Mouse (Mus musculus) stomach, embryonic 14.5 days (tissue): ENCODE results near the gene Syn3. TPM values are rescaled to one million over a fixed set of nuclear protein-coding genes. Genes with fewer than 3 reads are reported as not detected.
A peak's percentile ranks its signal among the peaks of the same experiment; 100 is the strongest.

Source experiments
- ATAC-seq: fragments of 200-750 bp; cut with Nextera tagmentation; 2 replicates; pipeline ENCODE4 v1.8.0; 2017; ENCODE audit warnings: low read depth, moderate TSS enrichment; ENCODE audit not compliant: insufficient number of reproducible peaks, insufficient read depth, low FRiP score
- H3K27ac ChIP-seq: fragments of 300-500 bp; sonication (generic); 2 replicates; pipeline ENCODE4 v1.5.1; 2014; ENCODE audit warnings: mild to moderate bottlenecking, low read length, moderate library complexity, mixed read lengths
- H3K27me3 ChIP-seq: fragments of 300-500 bp; sonication (generic); 2 replicates; pipeline ENCODE4 v1.6.1; 2014; ENCODE audit warnings: low read length, control low read depth, mixed read lengths; ENCODE audit not compliant: control insufficient read depth, insufficient read depth
- H3K36me3 ChIP-seq: fragments of 300-500 bp; sonication (generic); 2 replicates; pipeline ENCODE4 v1.6.1; 2014; ENCODE audit warnings: mild to moderate bottlenecking, control low read depth, low read length, moderate library complexity, mixed read lengths; ENCODE audit not compliant: control insufficient read depth, insufficient read depth
- H3K4me1 ChIP-seq: fragments of 300-500 bp; sonication (generic); 2 replicates; pipeline ENCODE4 v1.6.1; 2014; ENCODE audit warnings: low read length, control low read depth, mixed read lengths; ENCODE audit not compliant: control insufficient read depth, insufficient read depth
- H3K4me2 ChIP-seq: fragments of 300-500 bp; sonication (generic); replicated peaks from 2 replicates; pipeline ENCODE4 v1.6.1; 2014; ENCODE audit warnings: low read depth, low read length, control low read depth
- H3K4me3 ChIP-seq: fragments of 300-500 bp; sonication (generic); 2 replicates; pipeline ENCODE4 v1.5.1; 2014; ENCODE audit warnings: low read depth, low read length, control low read depth
- H3K9ac ChIP-seq: fragments of 300-500 bp; sonication (generic); replicated peaks from 2 replicates; pipeline ENCODE4 v1.6.1; 2014; ENCODE audit warnings: low read depth, mild to moderate bottlenecking, control low read depth, low read length, moderate library complexity, mixed read lengths
- H3K9me3 ChIP-seq: fragments of 300-500 bp; sonication (generic); 2 replicates; pipeline ENCODE4 v1.6.1; 2016; ENCODE audit warnings: low read depth, low read length, control low read depth; ENCODE audit not compliant: control insufficient read depth
- WGBS: fragments of 180-500 bp; shearing (Covaris S2); extraction: QIAGEN DNeasy Blood & Tissue Kit; methylation state at CpG from one replicate; pipeline ENCODE4 v1.1.7; 2014; 5-methylcytosine and 5-hydroxymethylcytosine counted together
- polyA plus RNA-seq: library from polyadenylated mRNA; unstranded; fragments of >200 nt; fragmentation: Nextera tagmentation; extraction: Ambion mirVana; gene quantifications from 2 replicates; pipeline ENCODE4 v1.2.1, GENCODE M21; 2014

Gene Syn3
- polyA plus RNA-seq, 1 experiment from 2014 or later = 5.8 TPM

GRCm38 (mm10) chr10:86332942-86333341, 165.8 kb downstream of the Syn3 start:
- Histone ChIP-seq H3K4me3 (no peak overlapping the region), H3K4me1 (peaks cover 49% of the 10 kb centered on the region), H3K27me3 (no peaks in the 10 kb centered on the region), H3K27ac (no peak overlapping the region), H3K36me3 (no peaks in the 10 kb centered on the region), H3K9ac (no peak overlapping the region), H3K4me2 (no peak overlapping the region), H3K9me3 (no peaks in the 10 kb centered on the region)
- no peak for ATAC-seq
- WGBS = 63% methylated on average over 3 of the region's 3 CpGs

DNA sequence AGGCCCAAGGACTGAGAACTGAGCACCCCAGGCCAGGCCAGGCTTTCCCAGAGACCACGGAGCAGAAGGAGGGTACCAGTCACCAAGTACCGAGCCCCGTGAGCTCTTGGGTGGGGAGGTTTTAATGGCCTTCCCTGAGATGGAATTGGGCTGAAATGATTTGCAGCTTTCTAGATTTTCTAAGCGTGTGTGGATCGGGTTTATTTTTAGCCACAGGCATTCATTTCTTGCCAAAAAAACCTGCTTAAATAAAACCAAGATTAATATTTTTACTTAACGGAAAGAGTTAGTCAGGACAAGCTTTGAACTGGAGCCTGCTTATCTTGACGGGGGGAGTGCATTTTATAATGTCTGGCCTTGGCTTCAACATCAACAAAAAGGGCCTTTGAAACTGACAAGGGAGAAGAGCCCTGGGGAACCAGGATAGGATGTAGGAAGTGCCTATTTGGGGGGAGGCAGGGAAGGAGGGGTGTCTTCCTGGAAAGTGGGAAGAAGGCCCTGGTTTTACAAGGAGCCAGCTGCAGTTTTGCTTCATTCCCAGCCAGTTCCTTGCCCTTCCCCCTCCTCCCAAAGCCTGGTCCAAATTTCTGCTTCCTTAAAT, 166.9 kb downstream of the Syn3 start:
- 0 out of 2 replicates have a peak, but pooled peaks have one; percentile 16 for ATAC-seq
- Histone ChIP-seq H3K27me3 (no peaks in the 10 kb centered on the region), H3K4me1 (peaks cover 39% of the 10 kb centered on the region), H3K36me3 (no peaks in the 10 kb centered on the region), H3K4me3 (no peak overlapping the region), H3K9me3 (no peaks in the 10 kb centered on the region), H3K9ac (no peak overlapping the region), H3K27ac (peak overlapping the region; percentile 71; the same call in 1 of the 2 replicates), H3K4me2 (no peak overlapping the region)
- 20% methylated on average over 7 of the region's 7 CpGs for WGBS

GRCm38 (mm10) chr10:86330993-86331680, 167.6 kb downstream of the Syn3 start:
- Histone ChIP-seq H3K27ac (peak overlapping the region; percentile 71; the same call in 1 of the 2 replicates), H3K9ac (no peak overlapping the region), H3K9me3 (no peaks in the 10 kb centered on the region), H3K4me2 (no peak overlapping the region), H3K27me3 (no peaks in the 10 kb centered on the region), H3K36me3 (no peaks in the 10 kb centered on the region), H3K4me3 (no peak overlapping the region), H3K4me1 (peaks cover 35% of the 10 kb centered on the region)
- WGBS = 58% methylated on average over 5 of the region's 5 CpGs
- no peak for ATAC-seq

DNA sequence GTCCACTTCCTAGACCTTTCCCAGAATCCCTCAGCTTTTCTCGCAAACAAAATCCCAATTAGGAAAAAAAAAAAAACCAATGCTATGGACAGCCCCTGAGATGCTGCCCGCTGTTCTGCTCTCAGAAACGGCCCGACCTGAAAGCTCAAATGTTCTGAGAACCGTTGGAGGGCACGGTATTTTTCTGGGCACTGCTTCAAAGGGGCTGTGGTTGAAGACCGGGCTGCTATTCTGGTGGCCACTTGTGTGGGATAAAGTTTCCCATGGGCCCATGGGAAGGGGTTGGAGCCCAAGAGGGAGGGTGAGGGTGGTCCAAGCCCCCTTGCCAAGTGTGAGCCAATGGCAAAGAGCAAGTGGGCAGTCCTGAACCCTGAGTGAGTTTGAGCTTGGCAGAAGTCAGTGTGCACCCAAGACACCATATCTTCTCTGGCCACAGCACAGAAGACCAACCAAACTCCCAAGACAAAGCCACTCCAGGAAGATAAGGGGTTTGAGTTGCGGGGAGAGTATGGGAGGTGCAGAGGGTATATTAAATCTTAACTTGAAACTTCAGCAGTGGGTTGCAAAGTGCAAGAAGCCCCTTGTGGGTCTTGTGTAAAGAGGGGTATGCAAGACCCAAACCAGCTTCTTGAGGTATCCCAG, 169.3 kb downstream of the Syn3 start:
- no peaks in the 10 kb centered on the region for H3K36me3 ChIP-seq
- 94% methylated on average over 8 of the region's 8 CpGs for WGBS
- no peaks in the 10 kb centered on the region for H3K9me3 ChIP-seq
- H3K27me3 ChIP-seq = no peaks in the 10 kb centered on the region
- no peak overlapping the region for H3K9ac ChIP-seq
- no peak overlapping the region for H3K4me2 ChIP-seq
- ATAC-seq = no peak
- H3K4me1 ChIP-seq = peaks cover 31% of the 10 kb centered on the region
- no peak overlapping the region for H3K4me3 ChIP-seq
- H3K27ac ChIP-seq = no peak overlapping the region

DNA sequence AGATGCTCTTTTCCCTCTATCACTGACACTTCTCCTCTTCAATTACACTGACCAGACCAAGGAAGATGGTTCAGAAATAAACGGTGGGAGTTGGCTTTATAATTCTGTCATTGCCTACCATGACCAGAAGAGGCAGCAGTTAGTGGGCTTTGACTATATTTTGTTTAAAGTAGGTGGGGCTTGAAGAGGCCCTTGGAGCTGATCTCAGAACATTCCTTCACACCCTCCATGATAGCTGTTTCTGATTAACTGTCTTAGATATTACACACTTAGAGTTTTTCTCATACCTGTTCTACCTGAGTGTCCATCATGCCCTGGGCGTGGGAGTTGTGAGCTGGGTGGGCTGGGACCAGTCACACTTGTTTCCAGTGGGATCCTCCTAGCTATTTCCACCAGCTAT, 170.0 kb downstream of the Syn3 start:
- Histone ChIP-seq H3K9ac (no peak overlapping the region), H3K4me3 (no peak overlapping the region), H3K9me3 (no peaks in the 10 kb centered on the region), H3K36me3 (no peaks in the 10 kb centered on the region; the same call in 1 of the 2 replicates), H3K27me3 (no peaks in the 10 kb centered on the region), H3K4me1 (peaks cover 25% of the 10 kb centered on the region), H3K4me2 (no peak overlapping the region), H3K27ac (no peak overlapping the region)
- ATAC-seq = no peak
- 75% methylated on average over 2 of the region's 2 CpGs for WGBS

GRCm38 (mm10) chr10:86328143-86328542, 170.6 kb downstream of the Syn3 start:
- Histone ChIP-seq H3K27ac (no peak overlapping the region), H3K27me3 (no peaks in the 10 kb centered on the region), H3K4me2 (no peak overlapping the region), H3K4me3 (no peak overlapping the region), H3K4me1 (peaks cover 21% of the 10 kb centered on the region), H3K9ac (no peak overlapping the region), H3K9me3 (no peaks in the 10 kb centered on the region), H3K36me3 (no peaks in the 10 kb centered on the region; the same call in 1 of the 2 replicates)
- no peak for ATAC-seq
- WGBS = 91% methylated on average over 4 of the region's 4 CpGs

GRCm38 (mm10) chr10:86325272-86325671, 173.4 kb downstream of the Syn3 start:
- H3K4me2 ChIP-seq = no peak overlapping the region
- H3K27ac ChIP-seq = no peak overlapping the region
- H3K4me1 ChIP-seq = 0 out of 2 replicates have a peak, but pooled peaks cover 6% of the 10 kb centered on the region
- H3K9me3 ChIP-seq = no peaks in the 10 kb centered on the region
- H3K4me3 ChIP-seq = no peak overlapping the region
- 36% methylated on average over 6 of the region's 6 CpGs for WGBS
- ATAC-seq = no peak
- H3K36me3 ChIP-seq = no peaks in the 10 kb centered on the region; the same call in 1 of the 2 replicates
- no peak overlapping the region for H3K9ac ChIP-seq
- no peaks in the 10 kb centered on the region for H3K27me3 ChIP-seq

GRCm38 (mm10) chr10:86323275-86323994, 175.3 kb downstream of the Syn3 start:
- no peak overlapping the region for H3K9ac ChIP-seq
- ATAC-seq = no peak
- H3K9me3 ChIP-seq = no peaks in the 10 kb centered on the region
- 78% methylated on average over 4 of the region's 4 CpGs for WGBS
- H3K4me1 ChIP-seq = 0 out of 2 replicates have a peak, but pooled peaks cover 3% of the 10 kb centered on the region
- H3K27ac ChIP-seq = no peak overlapping the region
- no peak overlapping the region for H3K4me2 ChIP-seq
- H3K27me3 ChIP-seq = no peaks in the 10 kb centered on the region
- no peak overlapping the region for H3K4me3 ChIP-seq
- no peaks in the 10 kb centered on the region; the same call in 1 of the 2 replicates for H3K36me3 ChIP-seq
